Mouse (Mus musculus) limb, embryonic 15.5 days (tissue): ENCODE measurements around the gene Zfp69. TPM values are rescaled to one million over a fixed set of nuclear protein-coding genes. Genes with fewer than 3 reads are reported as not detected.

Experiments
- ATAC-seq: fragments of 200-750 bp; cut with Nextera tagmentation; 2 replicates; pipeline ENCODE4 v1.8.0; 2017; ENCODE audit warnings: low read depth, moderate TSS enrichment; ENCODE audit not compliant: insufficient number of reproducible peaks, low FRiP score, low TSS enrichment
- H3K27ac ChIP-seq: fragments of 300-500 bp; sonication (generic); 2 replicates; pipeline ENCODE4 v1.5.1; 2015; ENCODE audit warnings: moderate library complexity, mild to moderate bottlenecking, inconsistent platforms
- H3K27me3 ChIP-seq: fragments of 300-500 bp; sonication (generic); 2 replicates; pipeline ENCODE4 v1.6.1; 2015; ENCODE audit warnings: inconsistent platforms
- H3K36me3 ChIP-seq: fragments of 300-500 bp; sonication (generic); 2 replicates; pipeline ENCODE4 v1.6.1; 2015; ENCODE audit warnings: inconsistent platforms
- H3K4me1 ChIP-seq: fragments of 300-500 bp; sonication (generic); 2 replicates; pipeline ENCODE4 v1.6.1; 2015; ENCODE audit warnings: inconsistent platforms
- H3K4me2 ChIP-seq: fragments of 300-500 bp; sonication (generic); 2 replicates; pipeline ENCODE4 v1.6.1; 2015; ENCODE audit warnings: mild to moderate bottlenecking, inconsistent platforms
- H3K4me3 ChIP-seq: fragments of 300-500 bp; sonication (generic); 2 replicates; pipeline ENCODE4 v1.5.1; 2015; ENCODE audit warnings: mild to moderate bottlenecking, inconsistent platforms
- H3K9ac ChIP-seq: fragments of 300-500 bp; sonication (generic); 2 replicates; pipeline ENCODE4 v1.6.1; 2015; ENCODE audit warnings: inconsistent platforms
- H3K9me3 ChIP-seq: fragments of 300-500 bp; sonication (generic); 2 replicates; pipeline ENCODE4 v1.6.1; 2016; ENCODE audit warnings: inconsistent platforms
- WGBS: fragments of 180-500 bp; shearing (Covaris S2); methylation state at CpG from one replicate; pipeline ENCODE4 v1.1.7; 2015; 5-methylcytosine and 5-hydroxymethylcytosine counted together
- microRNA-seq: library from miRNA; unstranded; fragments of <30 nt; microRNA quantifications from one replicate; pipeline ENCODE4, GENCODE M21; 2016
- polyA plus RNA-seq: library from polyadenylated mRNA; unstranded; fragments of >200 nt; fragmentation: Nextera tagmentation; extraction: Ambion mirVana; gene quantifications from 2 replicates; pipeline ENCODE4 v1.2.1, GENCODE M21; 2015

Gene Zfp69
- polyA plus RNA-seq, 1 experiment from 2014 or later = 8.2 TPM

DNA sequence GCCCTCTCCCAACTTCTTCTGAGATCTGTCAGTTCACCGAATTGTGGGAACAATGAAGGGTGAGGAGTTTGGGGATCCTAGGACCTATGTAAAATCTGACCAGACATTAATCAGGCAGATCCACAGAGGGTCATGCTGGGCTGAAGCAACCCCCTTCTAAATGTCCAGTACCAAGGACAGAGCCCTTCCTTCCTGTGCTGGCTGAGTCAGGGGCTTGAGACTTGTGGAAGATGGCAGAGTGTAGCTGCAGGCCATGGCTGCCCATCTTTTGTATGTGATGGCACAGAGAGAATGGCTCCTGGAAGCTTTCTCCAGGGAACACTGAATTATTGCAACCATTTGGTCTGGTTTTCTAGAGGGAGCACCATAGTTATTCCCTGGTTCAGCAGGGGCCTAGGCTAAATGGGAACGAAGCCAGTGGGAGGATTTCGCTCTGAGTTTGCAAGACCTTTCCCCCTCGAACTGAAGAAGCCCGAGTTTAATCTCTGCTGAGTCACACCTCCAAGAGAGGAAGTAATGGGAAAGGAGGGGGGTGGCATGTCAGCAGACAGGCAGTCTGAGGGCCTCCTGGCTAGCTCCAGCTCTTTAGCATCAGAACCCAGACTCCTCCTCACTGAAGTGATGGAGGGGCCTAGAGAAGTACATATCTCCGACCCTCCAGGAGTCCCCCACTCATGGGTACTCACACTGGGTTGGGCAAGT, 70.6 kb downstream of the Zfp69 start:
- Histone ChIP-seq H3K4me3 (no peak overlapping the region), H3K27me3 (no peaks in the 10 kb centered on the region), H3K27ac (no peak overlapping the region), H3K9me3 (no peaks in the 10 kb centered on the region), H3K4me2 (no peak overlapping the region), H3K36me3 (no peaks in the 10 kb centered on the region), H3K9ac (no peak overlapping the region), H3K4me1 (0 out of 2 replicates have a peak, but pooled peaks cover 6% of the 10 kb centered on the region)
- ATAC-seq = no peak
- 58% methylated on average over 6 of the region's 6 CpGs for WGBS

Small RNAs within 50 kb of the gene (microRNA-seq; reads per million reads assigned to microRNA genes)
- 0.61 reads per million for gene Mir7015

Other genes starting within 250 kb of the Zfp69 start
- 3.9 and 4.6 TPM in 2 replicates for gene Kcnq4, start 203.1 kb downstream of the Zfp69 start, polyA plus RNA-seq
- 92.8 and 94.6 TPM in 2 replicates for gene Nfyc, start 120.1 kb downstream of the Zfp69 start, polyA plus RNA-seq
- 0.24 and 0.35 TPM in 2 replicates for gene Rims3, start 96.9 kb downstream of the Zfp69 start, polyA plus RNA-seq
- 25.8 and 26.8 TPM in 2 replicates for gene Exo5, start 26.7 kb downstream of the Zfp69 start, polyA plus RNA-seq
- 11.6 and 13.2 TPM in 2 replicates for gene Smap2, start 65.5 kb upstream of the Zfp69 start, polyA plus RNA-seq
- gene Col9a2, start 87.7 kb upstream of the Zfp69 start, polyA plus RNA-seq = 110 and 122 TPM in 2 replicates
- 27.9 and 30.7 TPM in 2 replicates for gene Zmpste24, start 146.5 kb upstream of the Zfp69 start, polyA plus RNA-seq
- not detected in 2 replicates for gene Tmco2, start 157.5 kb upstream of the Zfp69 start, polyA plus RNA-seq